Mouse (Mus musculus) olfactory bulb, adult 2 months (tissue): ENCODE measurements around the gene Nr2f1. TPM values are rescaled to one million over a fixed set of nuclear protein-coding genes. Genes with fewer than 3 reads are reported as not detected.
"Not testable (repeated sequence)": the region's sequence is repeated elsewhere in the genome, so short reads cannot be mapped to it uniquely, and the experiment has no call there.

Experiments
- H3K27ac ChIP-seq: fragments of 200-500 bp; 2 replicates; pipeline ENCODE4 v1.5.1; 2012; ENCODE audit warnings: low read depth, low read length; ENCODE audit not compliant: insufficient read depth
- H3K4me1 ChIP-seq: fragments of 200-500 bp; 2 replicates; pipeline ENCODE4 v1.6.1; 2012; ENCODE audit warnings: low read length; ENCODE audit not compliant: control insufficient read depth, insufficient read depth
- H3K4me3 ChIP-seq: fragments of 200-500 bp; 2 replicates; pipeline ENCODE4 v1.5.1; 2012; ENCODE audit warnings: mild to moderate bottlenecking, low read depth, low read length, moderate library complexity; ENCODE audit not compliant: insufficient read depth
- CTCF ChIP-seq: fragments of 200-500 bp; IDR thresholded peaks from 2 replicates; pipeline ENCODE4 v1.5.1; 2012; ENCODE audit warnings: low read depth, mild to moderate bottlenecking, low read length, moderate library complexity; ENCODE audit not compliant: insufficient read depth
- POLR2A ChIP-seq: fragments of 200-500 bp; IDR thresholded peaks from 2 replicates; pipeline ENCODE4 v1.6.1; 2012; ENCODE audit warnings: mild to moderate bottlenecking, low read depth, low read length, moderate library complexity; ENCODE audit not compliant: insufficient read depth
- WGBS: fragments of 180-500 bp; shearing (Covaris S2); methylation state at CpG from one replicate; pipeline ENCODE4 v1.1.7; 2018; 5-methylcytosine and 5-hydroxymethylcytosine counted together
- polyA plus RNA-seq: library from polyadenylated mRNA; stranded (reverse); fragments of >200 nt; gene quantifications from 2 replicates; pipeline ENCODE4 v1.2.4, GENCODE M21; 2012; ENCODE audit warnings: low replicate concordance; ENCODE audit not compliant: missing spikeins, insufficient read depth, insufficient read length

The Nr2f1 gene
- not detected in 2 replicates for polyA plus RNA-seq

- 2% methylated on average over 14 of the region's 14 CpGs for WGBS
- H3K27ac ChIP-seq = peak within 1 kb of the TSS; percentile 53
- peaks cover 18% of the 10 kb centered on the region for H3K4me1 ChIP-seq
Measured at GRCm38 (mm10) chr13:78199642-78200160, at the start of gene Nr2f1. Gene Nr2f1 (minus strand): TSS chr13:78199757.

DNA sequence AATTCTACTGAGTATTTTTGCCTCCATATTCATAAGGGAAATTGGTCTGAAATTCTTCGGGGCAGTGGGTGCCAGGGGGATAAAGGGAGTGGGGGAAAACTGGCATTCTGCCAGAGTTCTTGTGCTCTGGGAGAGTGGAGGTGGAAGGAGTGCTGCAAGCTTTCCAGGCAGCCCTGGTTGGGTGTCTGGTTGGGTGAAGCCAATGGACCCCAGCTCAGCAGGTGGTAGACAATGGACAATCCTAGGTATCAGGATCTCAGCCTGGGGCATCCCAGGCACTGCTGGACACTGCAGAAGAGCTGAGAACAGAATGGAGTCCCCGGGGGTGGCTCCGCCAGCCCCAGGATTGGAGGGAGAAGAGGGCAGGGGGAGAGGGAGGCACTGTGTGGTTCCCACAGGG lies 22.1 kb upstream of the Nr2f1 start:
- Histone ChIP-seq H3K4me1 (no peaks in the 10 kb centered on the region), H3K4me3 (no peak overlapping the region), H3K27ac (no peak overlapping the region)
- 68% methylated on average over 3 of the region's 3 CpGs for WGBS
- TF ChIP-seq CTCF = no peak
- TF ChIP-seq POLR2A = no peak

More at GRCm38 (mm10) chr13:78199642-78200160, at the start of gene Nr2f1:
- TF ChIP-seq POLR2A (no peak), CTCF (no peak)
- H3K4me3 ChIP-seq = peak within 1 kb of the TSS; percentile 80

GRCm38 (mm10) chr13:78220238-78220637 lies 20.7 kb upstream of the Nr2f1 start:
- not testable (repeated sequence) for H3K4me1 ChIP-seq, H3K27ac ChIP-seq, H3K4me3 ChIP-seq
- 92% methylated on average over 6 of the region's 6 CpGs for WGBS

DNA sequence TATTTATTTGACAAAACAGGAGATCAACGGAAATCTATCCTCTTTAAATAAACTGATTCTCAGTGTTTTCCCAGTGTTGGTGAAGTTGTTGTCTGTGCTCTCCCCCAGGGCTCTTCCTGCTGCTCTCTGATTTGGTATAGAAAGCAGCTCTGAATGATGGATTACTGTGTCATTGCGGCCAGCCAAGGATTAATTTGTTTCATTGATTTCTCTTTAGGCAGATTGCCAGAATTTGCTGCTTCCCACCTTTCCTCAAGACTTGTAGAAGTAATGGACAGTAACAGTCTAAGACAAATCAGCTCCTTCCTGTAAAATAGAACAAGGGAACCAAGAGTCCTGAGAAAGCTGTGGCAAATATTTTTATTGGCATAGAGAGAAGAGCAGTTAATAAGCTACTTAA lies 15.7 kb upstream of the Nr2f1 start:
- no peak for TF ChIP-seq POLR2A
- no peak for TF ChIP-seq CTCF
- no peak overlapping the region for H3K27ac ChIP-seq
- H3K4me1 ChIP-seq = peaks cover 15% of the 10 kb centered on the region
- 50% methylated on average over 2 of the region's 2 CpGs for WGBS
- H3K4me3 ChIP-seq = no peak overlapping the region

DNA sequence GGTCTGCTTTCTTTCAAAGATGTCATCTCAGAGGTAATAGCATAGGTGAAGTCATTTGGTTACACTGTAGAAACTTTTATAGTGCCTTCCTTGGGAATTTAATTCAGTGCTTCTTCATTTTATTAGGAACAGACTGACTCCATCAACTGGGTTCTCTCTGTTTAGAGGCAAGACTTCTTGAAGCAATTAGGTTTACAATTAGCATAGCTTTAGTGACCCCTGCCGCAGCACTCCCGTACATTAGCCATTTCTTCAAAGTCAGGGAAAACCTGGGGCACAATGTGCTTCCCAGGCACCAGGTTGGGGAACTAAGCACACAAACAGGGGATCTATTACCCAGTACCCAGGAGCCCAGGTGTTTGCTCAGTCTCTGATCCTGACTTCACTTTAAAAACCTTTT lies 13.6 kb upstream of the Nr2f1 start:
- TF ChIP-seq POLR2A (no peak), CTCF (no peak)
- H3K4me3 ChIP-seq = no peak overlapping the region
- WGBS = 93% methylated on average over 2 of the region's 2 CpGs

DNA sequence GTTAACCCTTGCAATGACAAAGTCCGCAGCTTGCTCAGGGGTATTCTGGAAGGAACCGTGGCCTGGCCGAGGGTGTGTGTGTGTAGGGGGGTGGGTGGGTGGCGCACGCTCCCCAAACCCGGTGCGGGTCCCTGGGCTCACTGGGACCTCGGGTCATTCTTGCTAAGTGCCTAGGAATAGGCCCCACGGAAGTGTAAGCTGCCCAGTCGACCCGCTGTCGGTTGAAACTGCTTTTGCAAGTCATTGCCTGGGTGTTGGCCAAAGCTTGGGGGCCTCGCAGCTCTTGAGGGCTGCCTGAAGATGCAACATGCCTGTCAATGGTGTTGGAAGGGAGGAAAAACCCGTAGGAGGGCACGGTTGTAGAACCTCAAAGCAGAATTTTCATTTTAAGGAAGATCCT lies 12.6 kb upstream of the Nr2f1 start:
- no peak overlapping the region for H3K27ac ChIP-seq
- no peak for TF ChIP-seq CTCF
- TF ChIP-seq POLR2A = no peak
- H3K4me3 ChIP-seq = no peak overlapping the region
- H3K4me1 ChIP-seq = peaks cover 24% of the 10 kb centered on the region
- 57% methylated on average over 15 of the region's 15 CpGs for WGBS

More for the DNA sequence above, 13.6 kb upstream of the Nr2f1 start:
- peaks cover 24% of the 10 kb centered on the region for H3K4me1 ChIP-seq
- H3K27ac ChIP-seq = no peak overlapping the region

GRCm38 (mm10) chr13:78211231-78212010 lies 11.9 kb upstream of the Nr2f1 start:
- Histone ChIP-seq H3K27ac (no peak overlapping the region), H3K4me1 (peaks cover 24% of the 10 kb centered on the region), H3K4me3 (no peak overlapping the region)
- 52% methylated on average over 14 of the region's 14 CpGs for WGBS
- no peak for TF ChIP-seq CTCF
- no peak for TF ChIP-seq POLR2A

DNA sequence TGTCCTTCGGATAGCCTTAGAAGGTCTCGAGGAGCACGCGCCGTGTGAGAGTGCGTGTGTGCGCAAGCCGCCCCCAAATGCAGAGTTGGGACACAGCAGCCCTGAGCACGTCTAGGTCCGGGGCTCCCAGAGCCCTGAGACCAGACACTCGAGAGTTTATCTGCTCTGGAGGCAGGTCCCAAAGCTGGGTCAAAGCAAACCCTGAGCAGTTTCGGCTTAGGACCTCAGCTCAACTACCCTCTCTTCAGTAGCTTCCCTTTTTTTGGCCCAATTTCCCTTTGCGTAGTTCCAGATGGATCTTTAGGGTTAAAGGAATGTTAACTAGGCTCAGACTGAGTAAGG lies 11.2 kb upstream of the Nr2f1 start:
- Histone ChIP-seq H3K4me3 (peak overlapping the region; percentile 41), H3K27ac (peak overlapping the region; percentile 71), H3K4me1 (peaks cover 24% of the 10 kb centered on the region)
- WGBS = 36% methylated on average over 13 of the region's 13 CpGs
- no peak for TF ChIP-seq POLR2A
- TF ChIP-seq CTCF = no peak

DNA sequence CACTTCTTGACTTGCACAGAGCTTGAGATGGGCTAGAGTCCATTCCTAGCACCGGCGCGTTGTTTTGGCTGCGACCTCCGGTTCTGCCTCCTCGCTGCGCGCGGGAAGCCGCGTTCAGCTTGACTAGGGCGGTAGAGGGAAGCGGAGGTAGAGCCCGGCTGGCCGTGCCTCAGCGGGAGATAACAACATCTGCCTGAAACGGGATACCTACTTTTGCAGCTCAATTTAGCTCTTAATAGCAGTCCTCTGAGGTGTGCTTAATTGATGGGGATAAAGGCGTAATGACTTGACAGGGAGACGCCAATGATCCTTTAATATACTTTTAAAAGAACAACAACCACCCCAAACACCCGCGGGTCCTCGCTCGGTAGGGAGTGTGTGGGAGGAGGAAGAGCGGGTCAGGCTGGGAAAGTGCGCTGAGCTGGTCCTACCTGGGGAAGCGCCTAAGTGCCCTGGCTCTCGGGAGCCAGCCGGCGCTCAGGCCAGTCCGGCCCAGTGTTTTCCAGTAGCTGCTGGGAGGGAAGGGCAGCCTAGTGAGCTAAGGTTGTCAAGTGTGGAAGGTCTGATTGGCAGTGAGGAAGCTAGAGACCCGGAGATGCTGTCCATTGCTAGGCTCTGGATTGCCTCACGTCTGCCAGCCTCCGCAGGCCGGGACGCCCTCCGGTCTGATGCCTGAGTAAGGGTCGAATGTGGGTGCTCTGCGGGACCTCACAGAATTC lies 10.6 kb upstream of the Nr2f1 start:
- H3K4me1 ChIP-seq = peaks cover 24% of the 10 kb centered on the region
- no peak for TF ChIP-seq CTCF
- TF ChIP-seq POLR2A = no peak
- 3% methylated on average over 38 of the region's 38 CpGs for WGBS

More for the DNA sequence above, 10.6 kb upstream of the Nr2f1 start:
- peak overlapping the region; percentile 71 for H3K27ac ChIP-seq
- peak overlapping the region; percentile 41 for H3K4me3 ChIP-seq
